Comparison of ENCODE assay signal across 13 mouse cellular contexts in the genomic region with DNA sequence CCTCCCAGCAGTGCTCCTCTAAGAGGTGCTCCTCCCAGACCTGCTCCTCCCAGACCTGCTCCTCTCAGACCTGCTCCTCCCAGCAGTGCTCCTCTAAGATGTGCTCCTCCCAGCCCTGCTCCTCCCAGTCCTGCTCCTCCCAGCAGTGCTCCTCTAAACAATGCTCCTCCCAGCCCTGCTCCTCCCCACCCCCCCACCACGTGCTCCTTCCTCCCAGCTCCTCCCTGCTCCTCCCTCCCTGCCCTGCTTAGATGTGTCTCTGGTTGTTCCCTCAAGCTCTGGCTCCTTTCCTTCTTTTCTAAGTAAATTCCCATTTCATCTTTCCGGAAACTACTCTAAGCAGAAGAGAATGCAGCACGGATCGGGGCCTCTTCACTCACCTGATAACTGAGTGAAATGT. TPM values are rescaled to one million over a fixed set of nuclear protein-coding genes. Genes with fewer than 3 reads are reported as not detected.
DNase-seq lines count a peak whose midpoint lies in the region; ATAC-seq and TF ChIP-seq lines count a peak whose summit lies in the region.
"Had no signal": no experiment of that assay in that cellular context is flagged by ENCODE, and none has a peak within 500 bp of the region (broad histone marks: within the 10 kb centered on the region; RNA-seq: fewer than 3 reads in every experiment).

No protein-coding gene starts in this region.

- no peaks in the 10 kb centered on the region for H3K27me3 ChIP-seq in heart, embryonic 12.5 days (replicated peaks)
- H3K27me3 ChIP-seq in heart, embryonic 11.5 days (ENCODE audit: control insufficient read depth, insufficient read depth, low read length), result no peaks in the 10 kb centered on the region
- no peaks in the 10 kb centered on the region for H3K27me3 ChIP-seq in liver, adult 2 months (ENCODE audit: control insufficient read depth, insufficient read depth, low read length)
- H3K27me3 ChIP-seq in embryonic facial prominence, embryonic 10.5 days (replicated peaks; ENCODE audit: low read depth, poor library complexity, severe bottlenecking), result no peaks in the 10 kb centered on the region
- H3K27me3 ChIP-seq: limb, embryonic 15.5 days had no signal

- no peak overlapping the region for H3K9ac ChIP-seq in heart, embryonic 12.5 days
- H3K9ac ChIP-seq in heart, embryonic 11.5 days (ENCODE audit: low read depth, low read length), result no peak overlapping the region
- H3K9ac ChIP-seq in liver, adult 2 months (ENCODE audit: low read depth, low read length), result no peak overlapping the region
- H3K9ac ChIP-seq: limb, embryonic 15.5 days had no signal

- H3K36me3 ChIP-seq in heart, embryonic 12.5 days, result no peaks in the 10 kb centered on the region
- H3K36me3 ChIP-seq in heart, embryonic 11.5 days (ENCODE audit: control insufficient read depth, insufficient read depth, low read length), result no peaks in the 10 kb centered on the region
- no peaks in the 10 kb centered on the region for H3K36me3 ChIP-seq in liver, adult 2 months (ENCODE audit: control insufficient read depth, insufficient read depth, low read length)
- no peaks in the 10 kb centered on the region for H3K36me3 ChIP-seq in embryonic facial prominence, embryonic 10.5 days (replicated peaks)
- H3K36me3 ChIP-seq: limb, embryonic 15.5 days had no signal

- WGBS in heart, embryonic 12.5 days, result 64% methylated on average over 4 of the region's 4 CpGs
- WGBS in heart, embryonic 11.5 days (ENCODE audit: insufficient replicate concordance), result 80% methylated on average over 4 of the region's 4 CpGs
- WGBS in liver, adult 2 months, result 64% methylated on average over 4 of the region's 4 CpGs
- WGBS in embryonic facial prominence, embryonic 10.5 days, result 81% methylated on average over 4 of the region's 4 CpGs

- H3K4me1 ChIP-seq in heart, embryonic 12.5 days (replicated peaks), result peaks cover 57% of the 10 kb centered on the region
- peaks cover 42% of the 10 kb centered on the region for H3K4me1 ChIP-seq in heart, embryonic 11.5 days (ENCODE audit: control insufficient read depth, insufficient read depth, low read length)
- peaks cover 7% of the 10 kb centered on the region; the same call in 1 of the 2 replicates for H3K4me1 ChIP-seq in liver, adult 2 months (ENCODE audit: control insufficient read depth, insufficient read depth, low read length)
- H3K4me1 ChIP-seq in embryonic facial prominence, embryonic 10.5 days, result peaks cover 61% of the 10 kb centered on the region

- H3K79me2 ChIP-seq in liver, adult 2 months (ENCODE audit: control insufficient read depth, insufficient read depth, low read length), result peaks cover 27% of the 10 kb centered on the region; the same call in 1 of the 2 replicates

- H3K4me2 ChIP-seq in heart, embryonic 12.5 days, result no peak overlapping the region
- H3K4me2 ChIP-seq in heart, embryonic 11.5 days, result no peak overlapping the region
- H3K4me2 ChIP-seq: limb, embryonic 15.5 days had no signal

- ATAC-seq in heart, embryonic 12.5 days (ENCODE audit: insufficient number of reproducible peaks, low FRiP score), result no peak
- no peak for ATAC-seq in heart, embryonic 11.5 days (replicated peaks; ENCODE audit: insufficient number of reproducible peaks, low FRiP score, low TSS enrichment)
- ATAC-seq: intestine, postnatal 0 days had no signal

- H3K4me3 ChIP-seq in heart, embryonic 12.5 days, result no peak overlapping the region
- H3K4me3 ChIP-seq in heart, embryonic 11.5 days (ENCODE audit: low read depth, low read length), result no peak overlapping the region
- H3K4me3 ChIP-seq in liver, adult 2 months (ENCODE audit: insufficient read depth, low read depth, low read length), result no peak overlapping the region
- H3K4me3 ChIP-seq in embryonic facial prominence, embryonic 10.5 days, result no peak overlapping the region
- H3K4me3 ChIP-seq: limb, embryonic 15.5 days had no signal

- TF ChIP-seq CTCF in liver, adult 2 months (IDR thresholded peaks at IDR 0.05; ENCODE audit: low read depth, low read length), result no peak

- H3K27ac ChIP-seq in heart, embryonic 12.5 days (ENCODE audit: poor library complexity, severe bottlenecking), result peak overlapping the region; percentile 55; the same call in 1 of the 2 replicates
- H3K27ac ChIP-seq in heart, embryonic 11.5 days (ENCODE audit: low read depth, low read length), result no peak overlapping the region
- H3K27ac ChIP-seq in liver, adult 2 months (replicated peaks; ENCODE audit: insufficient read depth, low read depth, low read length), result peak overlapping the region; percentile 53
- peak overlapping the region; percentile 40 for H3K27ac ChIP-seq in embryonic facial prominence, embryonic 10.5 days (replicated peaks)

- DNase-seq in liver, adult 2 months (ENCODE audit: extremely low read depth, low read depth, low spot score), result no peak
- DNase-seq in liver, result no peak
- peak; percentile 31 for DNase-seq in R1 (ENCODE audit: low read depth, low spot score)
- DNase-seq in embryonic facial prominence, embryonic 10.5 days (ENCODE audit: low spot score), result no peak
- DNase-seq in spleen, adult 12 weeks (ENCODE audit: low spot score), result no peak
- DNase-seq: B cell, adult 2 months; cerebellum, adult 9-11 months; lung, adult 2 months; right cerebral cortex, postnatal 25 days had no signal

- no peaks in the 10 kb centered on the region; the same call in 1 of the 2 replicates for H3K9me3 ChIP-seq in heart, embryonic 12.5 days (replicated peaks)
- H3K9me3 ChIP-seq in heart, embryonic 11.5 days (replicated peaks; ENCODE audit: control insufficient read depth, low read length), result no peaks in the 10 kb centered on the region
- no peaks in the 10 kb centered on the region for H3K9me3 ChIP-seq in embryonic facial prominence, embryonic 10.5 days
- H3K9me3 ChIP-seq: limb, embryonic 15.5 days had no signal

- TF ChIP-seq POLR2A in liver, adult 2 months (IDR thresholded peaks at IDR 0.05; ENCODE audit: extremely low read depth, insufficient read depth, low read length), result no peak

RNA-seq across cellular contexts. Expression of a gene that starts 14.2 kb away (rescaled TPM):
- 30.7 and 32.1 TPM in 2 replicates for polyA plus RNA-seq in heart, embryonic 12.5 days (2016; fragmentation: Nextera tagmentation; extraction: Ambion mirVana)
- polyA plus RNA-seq in heart, embryonic 11.5 days (2014; fragmentation: Nextera tagmentation; extraction: Ambion mirVana), result 25.9 and 28.0 TPM in 2 replicates
- 5.3 and 7.0 TPM in 2 replicates for total RNA-seq in liver, adult 2 months (2014; rRNA removed)
- 1.4 and 3.2 TPM in 2 replicates for polyA plus RNA-seq in liver, adult 2 months (2012; rRNA removed)
- 30.7 and 36.8 TPM in 2 replicates for polyA plus RNA-seq in embryonic facial prominence, embryonic 10.5 days (2016; fragmentation: Nextera tagmentation; extraction: Ambion mirVana)
